21 mouse cellular contexts compared by ENCODE assay signal in genomic region chr7:46462287-46462686, GRCm38 (mm10).
DNase-seq lines count a peak whose midpoint lies in the region; ATAC-seq lines count a peak whose summit lies in the region.
"Had no signal": no experiment of that assay in that cellular context is flagged by ENCODE, and none has a peak within 500 bp of the region (broad histone marks: within the 10 kb centered on the region; RNA-seq: fewer than 3 reads in every experiment).

No protein-coding gene starts in this region.

- no peak for DNase-seq in frontal cortex, postnatal 14 days (ENCODE audit: low spot score in 2 of 2)
- peak; percentile 21 for DNase-seq in layer of hippocampus, adult 11-12 months (ENCODE audit: low spot score)
- no peak for DNase-seq in layer of hippocampus, adult 9-11 months
- peak; percentile 28 to 39 for DNase-seq in right cerebral cortex, adult 2 months (ENCODE audit: low spot score in 2 of 2)
- no peak for DNase-seq in right cerebral cortex, postnatal 4 days
- DNase-seq in gastrocnemius, postnatal 10 days, result no peak
- DNase-seq: adrenal gland, adult 2 months; adrenal gland, postnatal 14 days; cerebellum, adult 2 months; cerebellum, adult 9-11 months; embryo, embryonic 11 days; gastrocnemius, postnatal 36 days; heart, adult 2 months; heart, postnatal 14 days; heart, postnatal 4 days; kidney, adult 11 months had no signal

- peak; percentile 68; the same call in 1 of the 2 replicates for ATAC-seq in frontal cortex, adult (ENCODE audit: low TSS enrichment)
- ATAC-seq: CD4-positive, CD25-positive, alpha-beta regulatory T cell, adult 4 months; forebrain, embryonic 13.5 days; forebrain, embryonic 16.5 days; intestine, embryonic 15.5 days had no signal

Comparison
In these comparisons a context has a peak if more than half of its experiments do, and no peak if none do; other contexts are left out.
1. DNase-seq: peak in layer of hippocampus, adult 11-12 months (single experiment) and right cerebral cortex, adult 2 months (2 of 2); none in frontal cortex, postnatal 14 days (0 of 2), layer of hippocampus, adult 9-11 months (single experiment), right cerebral cortex, postnatal 4 days (single experiment) and gastrocnemius, postnatal 10 days (single experiment).